Comparison of ENCODE assay signal across 12 mouse cellular contexts in genomic region chr17:48454688-48455087, GRCm38 (mm10). TPM values are rescaled to one million over a fixed set of nuclear protein-coding genes. Genes with fewer than 3 reads are reported as not detected.
DNase-seq lines count a peak whose midpoint lies in the region; ATAC-seq lines count a peak whose summit lies in the region.
"Had no signal": no experiment of that assay in that cellular context is flagged by ENCODE, and none has a peak within 500 bp of the region (broad histone marks: within the 10 kb centered on the region; RNA-seq: fewer than 3 reads in every experiment).

Unc5cl (plus strand) TSS chr17:48454901.

- DNase-seq in heart, postnatal 25 days (ENCODE audit: low spot score): no peak
- DNase-seq in MEL-GATA-1-ER (ENCODE audit: extremely low read depth, low read depth): peak; percentile 78
- DNase-seq in large intestine, adult 2 months (ENCODE audit: low read depth, low spot score): no peak
- peak; percentile 66 for DNase-seq in lung, postnatal 36 days
- no peak for DNase-seq in ovary, postnatal 14 days (ENCODE audit: low spot score)
- DNase-seq in gastrocnemius, adult 18-20 months (ENCODE audit: low spot score): no peak
- DNase-seq in midbrain, embryonic 10.5 days (ENCODE audit: low spot score): no peak
- DNase-seq: adrenal gland, postnatal 25 days; cerebellum, postnatal 25 days; left cerebral cortex, postnatal 4 days had no signal

- peak within 1 kb of the TSS; percentile 17 for H3K4me2 ChIP-seq in heart, embryonic 15.5 days

- H3K9me3 ChIP-seq in heart, embryonic 15.5 days (replicated peaks): no peaks in the 10 kb centered on the region
- H3K9me3 ChIP-seq in midbrain, embryonic 10.5 days (replicated peaks): no peaks in the 10 kb centered on the region
- H3K9me3 ChIP-seq: forebrain, embryonic 10.5 days had no signal

- H3K4me3 ChIP-seq in heart, embryonic 15.5 days: no peak within 1 kb of the TSS
- H3K4me3 ChIP-seq in midbrain, embryonic 10.5 days: no peak within 1 kb of the TSS
- H3K4me3 ChIP-seq: forebrain, embryonic 10.5 days had no signal

- no peak within 1 kb of the TSS for H3K9ac ChIP-seq in heart, embryonic 15.5 days

- no peak for ATAC-seq in heart, embryonic 15.5 days (replicated peaks; ENCODE audit: insufficient number of reproducible peaks, insufficient read depth, low FRiP score, low read depth)

- intact Hi-C loops in heart, postnatal 25 days (cut with DNase I): no loop called here

- WGBS in heart, embryonic 15.5 days: 50% methylated on average over 11 of the region's 11 CpGs
- WGBS in large intestine, adult 2 months: 24% methylated on average over 11 of the region's 11 CpGs
- WGBS in midbrain, embryonic 10.5 days: 64% methylated on average over 11 of the region's 11 CpGs

- H3K36me3 ChIP-seq in heart, embryonic 15.5 days: no peaks in the 10 kb centered on the region
- H3K36me3 ChIP-seq in midbrain, embryonic 10.5 days: no peaks in the 10 kb centered on the region
- H3K36me3 ChIP-seq: forebrain, embryonic 10.5 days had no signal

- no peaks in the 10 kb centered on the region for H3K27me3 ChIP-seq in heart, embryonic 15.5 days
- no peaks in the 10 kb centered on the region for H3K27me3 ChIP-seq in midbrain, embryonic 10.5 days (ENCODE audit: low read depth, poor library complexity, severe bottlenecking)

- no peaks in the 10 kb centered on the region for H3K4me1 ChIP-seq in heart, embryonic 15.5 days (replicated peaks)
- peaks cover 11% of the 10 kb centered on the region for H3K4me1 ChIP-seq in midbrain, embryonic 10.5 days

- no peak within 1 kb of the TSS for H3K27ac ChIP-seq in heart, embryonic 15.5 days
- H3K27ac ChIP-seq in midbrain, embryonic 10.5 days (replicated peaks): no peak within 1 kb of the TSS
- H3K27ac ChIP-seq: forebrain, embryonic 10.5 days had no signal

RNA-seq across cellular contexts. Expression of gene Unc5cl, which starts in this region (rescaled TPM):
- polyA plus RNA-seq in heart, embryonic 15.5 days (2015; fragmentation: Nextera tagmentation; extraction: Ambion mirVana): 0.33 and 0.84 TPM in 2 replicates
- total RNA-seq in heart, postnatal 25 days (2021): under 1 TPM; 0.14 to 0.16 TPM
- 48.7 and 88.8 TPM in 2 replicates for polyA plus RNA-seq in large intestine, adult 2 months (2012; rRNA removed)
- not detected for total RNA-seq in gastrocnemius, adult 18-20 months (2021)
- polyA plus RNA-seq in midbrain, embryonic 10.5 days (2016; fragmentation: Nextera tagmentation; extraction: Ambion mirVana): 0.21 TPM in 1 of 2 replicates, not detected in the other
- total RNA-seq: adrenal gland, postnatal 25 days had no signal

Comparison
In these comparisons a context has a peak if more than half of its experiments do, and no peak if none do; other contexts are left out.
1. RNA of gene Unc5cl (polyA plus RNA-seq): 48.7 to 88.8 TPM in large intestine, adult 2 months; 0.33 to 0.84 TPM in heart, embryonic 15.5 days and 0.21 TPM in midbrain, embryonic 10.5 days; every median in the first group is over 10 times any median in the second.
2. DNase-seq: peak in MEL-GATA-1-ER (single experiment) and lung, postnatal 36 days (single experiment); none in heart, postnatal 25 days (single experiment), large intestine, adult 2 months (single experiment), ovary, postnatal 14 days (single experiment), gastrocnemius, adult 18-20 months (single experiment) and midbrain, embryonic 10.5 days (single experiment).